Mouse (Mus musculus): ENCODE data around the gene Bcam. TPM values are rescaled to one million over a fixed set of nuclear protein-coding genes. Genes with fewer than 3 reads are reported as not detected.

Bcam gene
- total and polyA plus RNA-seq, 3 experiments, result 2.6 to 8.1 TPM; not detected in 1

DNA sequence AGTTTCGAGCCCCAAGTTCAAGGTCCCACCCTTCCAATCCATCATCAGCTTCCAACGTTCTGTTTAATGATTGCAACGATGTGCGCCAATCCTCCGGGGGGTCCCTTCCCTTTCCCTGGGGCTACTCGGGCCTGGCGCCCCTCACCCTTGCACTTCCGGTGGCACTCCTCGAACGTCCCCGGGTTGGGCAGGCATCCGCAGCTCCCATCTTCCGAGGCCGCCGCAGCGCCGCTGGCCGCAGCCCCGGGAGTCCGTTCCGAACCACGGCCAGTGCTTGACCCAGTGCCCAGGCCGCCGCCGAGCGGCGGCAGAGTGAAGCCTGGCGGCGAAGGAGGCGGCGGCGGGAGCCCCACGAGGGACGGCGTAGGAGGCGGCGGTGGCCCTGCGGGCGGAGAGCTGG lies 56.0 kb downstream of the Bcam start:
- TF ChIP-seq MAX (IDR thresholded peaks at IDR 0.05; ENCODE audit: low read length) (no peak), CHD1 (IDR thresholded peaks at IDR 0.05; ENCODE audit: low read depth, low read length) (0 out of 2 replicates have a peak, but pooled peaks have one; percentile 15), BHLHE40 (IDR thresholded peaks at IDR 0.05; ENCODE audit: borderline replicate concordance, low read depth, low read length) (0 out of 2 replicates have a peak, but pooled peaks have one; percentile 13)
- no peak for DNase-seq (ENCODE audit: low read depth, low spot score)
- Histone ChIP-seq H3K9me3 (replicated peaks; ENCODE audit: insufficient read depth, low read length) (no peaks in the 10 kb centered on the region), H3K79me2 (ENCODE audit: control insufficient read depth, insufficient read depth, low read length, poor library complexity) (peaks cover 20% of the 10 kb centered on the region), H3K4me3 (ENCODE audit: control insufficient read depth in 1 of 2, insufficient read depth in 1 of 2, low read depth in 2 of 2, low read length in 2 of 2) (peak overlapping the region; percentile 72 to 97), H3K4me1 (ENCODE audit: control insufficient read depth in 1 of 2, insufficient read depth in 2 of 2, low read length in 2 of 2) (peaks cover 0 to 19% of the 10 kb centered on the region in 2 experiments; a peak in 2 of 4 replicates), H3K27ac (ENCODE audit: control insufficient read depth, low read depth, low read length) (peak overlapping the region; percentile 60), H3K9ac (ENCODE audit: control insufficient read depth, low read depth, low read length, poor library complexity, severe bottlenecking) (peak overlapping the region; percentile 90), H3K36me3 (ENCODE audit: control insufficient read depth in 1 of 2, insufficient read depth in 2 of 2, low read length in 2 of 2) (peaks cover 3 to 14% of the 10 kb centered on the region in 2 experiments; a peak in 3 of 4 replicates), H3K27me3 (ENCODE audit: control insufficient read depth in 1 of 2, insufficient read depth in 2 of 2, low read length in 2 of 2) (no peaks in the 10 kb centered on the region)

DNA sequence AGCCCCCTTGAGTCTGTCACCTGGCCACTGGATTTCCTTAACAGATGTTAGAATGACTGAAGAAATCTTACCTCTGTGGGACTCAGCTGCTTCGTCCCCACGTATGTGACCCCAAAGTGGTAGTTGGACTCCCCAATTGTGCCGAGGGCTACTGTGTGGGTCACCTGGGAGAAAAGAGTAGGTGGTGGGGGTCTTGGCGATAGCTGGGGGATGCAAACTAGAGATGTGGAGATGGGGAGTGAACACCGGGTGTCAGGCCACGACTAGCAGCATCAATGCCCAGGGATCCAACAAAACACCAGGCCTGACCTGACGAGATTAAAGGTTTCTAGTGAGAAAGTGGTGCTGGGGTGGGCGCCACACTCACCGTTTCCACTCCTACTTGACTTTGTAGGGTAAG lies 57.2 kb downstream of the Bcam start:
- H3K36me3 ChIP-seq (ENCODE audit: control insufficient read depth in 1 of 2, insufficient read depth in 2 of 2, low read length in 2 of 2), result peaks cover 8 to 14% of the 10 kb centered on the region in 2 experiments
- peaks cover 20% of the 10 kb centered on the region for H3K79me2 ChIP-seq (ENCODE audit: control insufficient read depth, insufficient read depth, low read length, poor library complexity)
- peak overlapping the region; percentile 90; the same call in 1 of the 2 replicates for H3K9ac ChIP-seq (ENCODE audit: control insufficient read depth, low read depth, low read length, poor library complexity, severe bottlenecking)
- H3K9me3 ChIP-seq (replicated peaks; ENCODE audit: insufficient read depth, low read length), result no peaks in the 10 kb centered on the region
- no peak for TF ChIP-seq NELFE (IDR thresholded peaks at IDR 0.05; ENCODE audit: low read depth, low read length)
- no peak for TF ChIP-seq UBTF (IDR thresholded peaks at IDR 0.05; ENCODE audit: borderline replicate concordance, insufficient read depth, low read depth, low read length)
- TF ChIP-seq CHD2 (IDR thresholded peaks at IDR 0.05; ENCODE audit: low read length), result no peak
- TF ChIP-seq ZKSCAN1 (IDR thresholded peaks at IDR 0.05; ENCODE audit: low read depth, low read length), result no peak
- TF ChIP-seq BHLHE40 (IDR thresholded peaks at IDR 0.05; ENCODE audit: borderline replicate concordance, low read depth, low read length), result no peak
- no peak for TF ChIP-seq MYC (IDR thresholded peaks at IDR 0.05; ENCODE audit: low read depth, low read length)
- TF ChIP-seq CHD1 (IDR thresholded peaks at IDR 0.05; ENCODE audit: low read depth, low read length), result no peak
- TF ChIP-seq KAT2A (conservative IDR thresholded peaks at IDR 0.05; ENCODE audit: low read depth, low read length), result no peak
- TF ChIP-seq EP300 (IDR thresholded peaks at IDR 0.05; ENCODE audit: low read depth in 1 of 2, low read length in 2 of 2), result no peak
- no peak for TF ChIP-seq USF2 (IDR thresholded peaks at IDR 0.05; ENCODE audit: borderline replicate concordance in 1 of 2, insufficient read depth in 1 of 2, low read depth in 1 of 2, low read length in 2 of 2)
- no peak for TF ChIP-seq TBP (IDR thresholded peaks at IDR 0.05; ENCODE audit: low read depth, low read length)
- no peak for TF ChIP-seq JUND (IDR thresholded peaks at IDR 0.05; ENCODE audit: low read depth, low read length)
- no peak overlapping the region for H3K4me3 ChIP-seq (ENCODE audit: control insufficient read depth in 1 of 2, insufficient read depth in 1 of 2, low read depth in 2 of 2, low read length in 2 of 2)
- no peak overlapping the region for H3K27ac ChIP-seq (ENCODE audit: control insufficient read depth, low read depth, low read length)
- H3K4me1 ChIP-seq (ENCODE audit: control insufficient read depth in 1 of 2, insufficient read depth in 2 of 2, low read length in 2 of 2), result peaks cover 0 to 19% of the 10 kb centered on the region in 2 experiments; a peak in 2 of 4 replicates
- no peaks in the 10 kb centered on the region for H3K27me3 ChIP-seq (ENCODE audit: control insufficient read depth in 1 of 2, insufficient read depth in 2 of 2, low read length in 2 of 2)
- no peak for DNase-seq (ENCODE audit: low read depth, low spot score)

DNA sequence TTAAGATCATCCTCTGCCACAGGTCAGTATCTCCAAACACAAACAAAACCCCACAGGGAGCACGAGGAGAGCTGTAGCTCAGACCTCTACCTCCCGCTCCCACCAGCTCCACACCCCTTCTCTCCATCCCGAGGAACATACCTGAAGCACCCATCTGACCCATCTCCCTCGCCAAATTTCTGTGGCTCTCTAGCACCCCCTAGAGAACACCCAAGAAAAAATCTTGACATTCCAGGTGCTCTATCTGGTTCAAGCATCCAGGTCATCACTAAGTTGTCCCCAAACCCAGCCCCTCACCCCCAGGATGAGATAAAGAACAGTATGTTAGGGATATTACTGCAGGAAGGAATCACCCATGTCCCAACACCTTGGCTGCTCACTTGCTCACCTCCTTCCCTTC lies 57.6 kb downstream of the Bcam start:
- peaks cover 8 to 14% of the 10 kb centered on the region in 2 experiments for H3K36me3 ChIP-seq (ENCODE audit: control insufficient read depth in 1 of 2, insufficient read depth in 2 of 2, low read length in 2 of 2)

More for the DNA sequence above, 57.6 kb downstream of the Bcam start:
- no peak overlapping the region for H3K9ac ChIP-seq (ENCODE audit: control insufficient read depth, low read depth, low read length, poor library complexity, severe bottlenecking)
- peak; percentile 55 for DNase-seq (ENCODE audit: low read depth, low spot score)
- H3K9me3 ChIP-seq (replicated peaks; ENCODE audit: insufficient read depth, low read length), result no peaks in the 10 kb centered on the region
- no peak for TF ChIP-seq TCF12 (IDR thresholded peaks at IDR 0.05; ENCODE audit: low read depth, low read length)
- peak; percentile 36 to 62 (median 56) for TF ChIP-seq CTCF (IDR thresholded peaks at IDR 0.05 in 2 of 3, conservative IDR thresholded peaks at IDR 0.05 in 1 of 3; ENCODE audit: control insufficient read depth in 1 of 3, insufficient read depth in 1 of 3, low read depth in 2 of 3, low read length in 3 of 3, poor library complexity in 1 of 3, severe bottlenecking in 1 of 3)
- TF ChIP-seq RAD21 (IDR thresholded peaks at IDR 0.05; ENCODE audit: low read depth, low read length), result peak; percentile 20; the same call in 1 of the 2 replicates
- no peak overlapping the region for H3K4me3 ChIP-seq (ENCODE audit: control insufficient read depth in 1 of 2, insufficient read depth in 1 of 2, low read depth in 2 of 2, low read length in 2 of 2)
- no peaks in the 10 kb centered on the region for H3K27me3 ChIP-seq (ENCODE audit: control insufficient read depth in 1 of 2, insufficient read depth in 2 of 2, low read length in 2 of 2)
- H3K79me2 ChIP-seq (ENCODE audit: control insufficient read depth, insufficient read depth, low read length, poor library complexity), result peaks cover 20% of the 10 kb centered on the region
- H3K27ac ChIP-seq (ENCODE audit: control insufficient read depth, low read depth, low read length), result no peak overlapping the region
- H3K4me1 ChIP-seq (ENCODE audit: control insufficient read depth in 1 of 2, insufficient read depth in 2 of 2, low read length in 2 of 2), result peaks cover 0 to 19% of the 10 kb centered on the region in 2 experiments; a peak in 2 of 4 replicates
